Mouse (Mus musculus) CD4-positive, CD25-positive, alpha-beta regulatory T cell, adult 2 months (primary cell): ENCODE data around the gene Rgs1.
A peak's percentile ranks its signal among the peaks of the same experiment; 100 is the strongest.

ENCODE experiments used
- DNase-seq: peaks from one replicate; pipeline ENCODE4 v3.0.0-alpha.2; 2012; ENCODE audit warnings: low read depth, low spot score

Gene Rgs1

DNA sequence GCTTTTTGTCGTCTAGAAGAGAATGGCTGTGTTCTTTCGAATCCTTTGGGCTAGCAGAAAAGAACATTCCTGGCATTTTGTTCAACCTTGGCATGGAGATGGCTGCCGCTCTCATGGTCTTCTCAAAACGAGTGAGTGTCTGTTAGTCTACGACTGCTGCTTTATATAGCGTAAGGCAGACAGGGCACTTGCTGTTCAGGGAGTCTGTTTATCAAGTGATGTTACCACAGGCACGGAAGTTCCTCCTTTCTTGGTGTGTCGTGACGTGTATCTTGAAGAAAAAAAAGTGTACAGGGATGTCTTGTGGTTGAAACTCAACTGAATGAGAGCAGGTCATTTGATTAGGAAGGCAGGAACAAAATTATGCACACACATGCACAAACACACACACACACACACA, at the start of gene Rgs1:
TSS of gene Rgs1 (minus strand) at position 320 of the 400 bp plus-strand sequence.
- DNase-seq: peak; percentile 91

- peak; percentile 61 for DNase-seq
These were observed 34.3 kb upstream of the Rgs1 start for GRCm38 (mm10) chr1:144283020-144284014.

DNA sequence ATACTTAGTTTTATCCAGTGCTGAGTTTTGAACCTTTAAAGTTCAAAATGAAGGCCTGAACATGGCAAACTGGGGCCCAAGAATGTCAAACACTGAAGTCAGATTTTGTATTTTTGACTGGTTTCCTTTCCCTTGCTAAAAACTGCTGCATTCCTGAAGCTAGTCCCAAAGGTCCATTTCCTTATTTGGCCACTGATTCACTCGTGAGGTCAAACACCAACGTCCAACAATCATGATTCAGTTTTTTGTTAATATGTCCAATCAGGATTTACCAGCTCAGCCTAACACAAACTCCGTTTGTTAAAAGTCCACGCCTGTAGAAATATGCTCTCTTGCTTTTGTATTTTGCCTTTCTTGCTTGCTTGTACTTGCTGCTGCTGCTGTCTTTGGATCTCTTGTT, 31.0 kb upstream of the Rgs1 start:
- no peak for DNase-seq

DNA sequence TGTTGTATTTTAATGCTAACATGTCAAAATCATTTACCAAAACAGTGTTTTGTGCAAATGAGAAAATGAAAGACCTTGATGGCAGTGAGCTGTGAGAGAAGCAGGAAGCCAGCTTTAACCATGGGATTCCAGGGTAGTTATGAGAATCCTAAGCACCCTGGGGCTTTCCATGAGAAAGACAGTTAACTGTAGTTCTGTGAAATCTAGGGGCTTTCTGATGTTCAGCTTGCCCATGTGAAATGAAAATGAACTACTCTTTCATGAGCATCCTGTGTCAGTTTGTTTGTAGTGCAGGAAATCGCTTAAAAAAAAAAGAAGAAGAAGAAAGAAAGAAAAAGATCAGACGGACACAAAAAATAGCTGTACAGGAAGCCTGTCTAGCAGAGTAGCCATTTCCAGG, 23.9 kb upstream of the Rgs1 start:
- DNase-seq: peak; percentile 72

DNA sequence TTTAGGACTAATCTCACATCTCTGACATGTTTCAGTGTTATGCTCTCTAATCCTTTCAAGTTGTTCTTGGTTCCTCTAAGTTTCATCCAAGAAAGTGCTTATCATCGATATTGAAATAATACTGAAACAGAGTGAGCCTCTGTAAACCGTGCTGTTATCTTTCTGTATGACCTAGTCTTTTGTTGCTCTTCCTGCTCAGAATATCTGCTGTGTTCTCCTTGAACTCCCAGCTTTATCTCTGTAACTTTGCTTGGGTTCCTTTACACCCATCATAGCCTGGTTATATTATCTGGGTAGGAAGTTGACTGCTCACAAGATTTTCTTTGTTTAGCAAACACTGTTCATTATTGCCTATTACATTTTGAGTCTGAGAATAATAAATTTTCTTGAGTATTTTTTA, 20.1 kb upstream of the Rgs1 start:
- no peak for DNase-seq

DNA sequence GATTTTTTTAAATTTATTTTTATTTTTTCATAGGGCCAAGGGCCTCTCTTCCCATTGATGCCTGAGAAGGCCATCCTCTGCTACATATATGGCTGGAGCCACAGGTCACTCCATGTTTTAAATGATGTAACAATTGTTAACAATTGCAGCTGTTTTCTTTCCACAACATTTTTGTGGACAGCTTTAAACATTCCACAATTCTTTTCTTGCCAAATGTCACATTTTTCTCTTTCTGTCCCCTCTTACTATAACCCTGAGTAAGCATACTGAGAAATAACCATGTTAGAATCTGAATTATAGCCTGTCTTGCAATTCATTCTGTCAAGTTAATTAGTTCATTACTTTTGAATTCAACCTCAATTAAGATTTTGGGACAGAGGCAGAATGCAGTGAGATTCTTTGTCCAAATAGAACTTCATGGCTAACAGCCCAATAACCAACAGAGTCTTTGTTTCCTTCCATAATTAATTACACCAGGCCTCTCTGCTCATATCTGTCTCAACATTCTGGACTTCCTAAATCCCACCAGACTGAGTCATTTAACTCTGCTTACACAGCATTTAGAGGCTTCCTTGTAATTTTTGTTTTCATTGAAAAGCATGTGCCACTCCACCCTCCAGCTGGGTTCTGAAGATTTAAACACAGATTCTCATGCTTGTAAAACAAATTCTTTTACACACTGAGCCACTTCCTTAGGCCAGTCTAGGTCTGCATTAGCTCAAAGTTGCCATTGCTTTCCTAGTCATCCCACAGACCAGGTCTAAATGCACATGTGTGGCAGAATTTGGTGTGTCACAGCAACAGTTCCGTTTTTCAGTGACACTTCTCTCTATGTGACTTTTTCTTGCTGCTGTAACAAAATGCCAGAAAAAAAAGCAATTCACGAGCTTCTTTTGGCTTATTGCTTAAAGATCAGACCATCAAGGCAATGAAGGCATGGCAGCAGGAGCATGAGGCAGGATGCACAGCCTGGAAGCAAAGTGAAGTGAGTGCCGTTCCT, 18.7 kb upstream of the Rgs1 start:
- no peak for DNase-seq

- no peak for DNase-seq
These were observed 15.0 kb upstream of the Rgs1 start for GRCm38 (mm10) chr1:144264000-144264399.

DNA sequence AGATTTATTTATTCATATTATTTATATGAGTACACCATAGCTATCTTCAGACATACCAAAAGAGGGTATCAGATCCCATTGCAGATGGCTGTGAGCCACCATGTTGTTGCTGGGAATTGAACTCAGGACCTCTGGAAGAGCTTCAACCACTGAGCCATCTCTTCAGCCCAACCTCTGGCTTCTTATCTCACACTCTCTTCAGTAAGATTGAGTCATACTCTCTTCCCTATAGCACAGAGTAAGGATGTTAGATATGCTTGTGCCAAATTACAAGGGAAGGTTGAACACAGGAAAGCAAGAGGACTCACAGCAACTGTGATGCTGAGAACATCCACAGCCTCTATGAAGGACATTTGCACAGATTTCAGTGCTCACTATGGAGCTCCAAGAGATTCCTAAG, 13.0 kb upstream of the Rgs1 start:
- no peak for DNase-seq

DNA sequence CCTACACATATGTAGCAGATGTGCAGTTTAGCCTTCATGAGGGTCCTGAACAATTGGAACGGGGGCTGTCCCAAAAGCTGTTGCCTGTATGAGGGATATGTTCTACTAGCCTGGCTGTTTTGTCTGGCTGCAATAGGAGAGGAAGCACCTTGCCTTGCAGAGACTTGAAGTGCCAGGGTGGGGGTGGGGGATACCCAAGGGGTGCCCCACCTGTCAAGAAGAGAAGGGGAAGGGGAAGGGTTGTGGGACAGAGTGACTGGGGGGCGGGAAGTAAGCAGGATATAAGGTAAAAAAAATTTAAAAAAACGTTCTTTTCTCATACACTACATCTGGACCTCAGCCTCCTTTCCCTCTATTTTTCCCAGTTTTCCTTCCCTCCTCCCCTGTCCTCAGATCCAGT, 9.7 kb upstream of the Rgs1 start:
- no peak for DNase-seq

DNA sequence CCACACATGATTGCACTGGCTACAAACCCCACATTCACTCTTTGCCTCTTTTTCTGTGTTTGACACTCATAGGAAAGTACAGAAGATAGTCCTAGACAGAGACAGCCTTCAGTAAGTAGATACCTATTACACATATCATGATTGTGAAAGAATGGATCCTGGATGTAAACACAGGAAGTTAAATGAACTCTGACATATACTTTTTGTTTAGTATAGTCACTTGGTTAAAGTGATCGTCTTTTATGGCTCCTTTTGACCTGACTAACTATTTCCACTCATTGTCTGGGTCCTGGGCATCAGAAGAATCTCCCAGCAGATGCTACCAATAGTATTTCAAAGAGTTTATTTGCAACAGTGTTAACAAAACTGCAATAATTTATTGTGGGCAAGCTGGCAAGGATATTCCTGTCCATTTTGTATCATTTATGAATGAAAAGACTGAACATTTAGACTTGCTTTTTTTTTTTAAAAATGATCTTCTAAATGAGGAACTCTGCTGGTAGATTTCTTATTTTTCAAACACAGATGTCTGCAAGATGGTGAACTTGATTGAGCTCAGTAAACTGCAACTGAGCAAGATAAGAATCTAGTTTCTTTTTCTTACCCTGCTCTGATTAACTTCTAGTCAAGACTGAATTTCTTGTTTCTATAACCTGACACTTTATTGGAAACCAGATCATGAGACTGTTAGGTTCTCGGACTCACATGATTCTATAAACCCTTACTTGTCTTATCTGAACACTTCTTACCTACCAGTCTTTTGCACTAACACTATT, 7.7 kb upstream of the Rgs1 start:
- peak; percentile 55 for DNase-seq

DNA sequence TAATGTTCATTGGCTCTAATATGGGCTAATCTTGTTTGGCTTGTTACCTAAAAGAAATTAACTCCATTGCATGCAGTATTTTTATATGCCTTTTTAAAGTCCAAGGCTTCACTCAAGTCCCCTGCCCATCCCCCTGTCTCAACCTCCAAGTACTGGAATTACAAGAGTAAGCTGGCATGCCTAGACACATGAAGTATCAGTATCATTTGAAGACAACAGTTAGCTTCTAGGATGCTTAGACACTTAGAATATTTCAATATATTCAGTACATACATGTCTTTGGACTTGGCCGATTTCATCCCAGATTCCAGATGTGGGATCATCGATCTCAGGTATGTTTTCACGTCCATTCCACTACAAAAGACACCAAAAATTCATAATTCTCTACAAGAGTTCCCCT, 836 bp downstream of the Rgs1 start:
- peak; percentile 57 for DNase-seq

- DNase-seq: peak; percentile 67
These were observed 1.7 kb downstream of the Rgs1 start for GRCm38 (mm10) chr1:144247382-144247781.

DNA sequence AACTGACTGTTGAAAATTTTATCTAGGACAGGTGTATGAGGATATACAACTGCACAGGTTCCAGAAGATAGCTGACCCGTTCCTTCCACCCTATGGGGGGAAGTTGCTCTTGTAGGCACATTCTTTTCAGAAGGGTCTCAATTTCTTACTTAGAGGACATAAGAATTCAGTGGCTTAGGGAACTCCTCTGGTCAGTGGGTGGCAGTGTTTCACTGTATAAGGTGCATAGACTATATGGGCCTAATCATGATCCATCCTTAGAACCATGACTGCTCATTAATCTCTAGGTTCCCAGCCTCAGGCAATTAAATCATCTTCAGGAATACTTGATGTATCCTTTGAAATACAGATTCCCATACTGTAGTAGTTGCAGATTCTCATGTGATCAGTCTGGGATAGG, 5.5 kb downstream of the Rgs1 start:
- DNase-seq: peak; percentile 80

- no peak for DNase-seq
These were observed 9.8 kb downstream of the Rgs1 start for GRCm38 (mm10) chr1:144239195-144239594.

- DNase-seq: peak; percentile 21
These were observed 33.8 kb downstream of the Rgs1 start for GRCm38 (mm10) chr1:144215230-144215629.

- DNase-seq: no peak
These were observed 38.1 kb downstream of the Rgs1 start for GRCm38 (mm10) chr1:144210912-144211311.

DNA sequence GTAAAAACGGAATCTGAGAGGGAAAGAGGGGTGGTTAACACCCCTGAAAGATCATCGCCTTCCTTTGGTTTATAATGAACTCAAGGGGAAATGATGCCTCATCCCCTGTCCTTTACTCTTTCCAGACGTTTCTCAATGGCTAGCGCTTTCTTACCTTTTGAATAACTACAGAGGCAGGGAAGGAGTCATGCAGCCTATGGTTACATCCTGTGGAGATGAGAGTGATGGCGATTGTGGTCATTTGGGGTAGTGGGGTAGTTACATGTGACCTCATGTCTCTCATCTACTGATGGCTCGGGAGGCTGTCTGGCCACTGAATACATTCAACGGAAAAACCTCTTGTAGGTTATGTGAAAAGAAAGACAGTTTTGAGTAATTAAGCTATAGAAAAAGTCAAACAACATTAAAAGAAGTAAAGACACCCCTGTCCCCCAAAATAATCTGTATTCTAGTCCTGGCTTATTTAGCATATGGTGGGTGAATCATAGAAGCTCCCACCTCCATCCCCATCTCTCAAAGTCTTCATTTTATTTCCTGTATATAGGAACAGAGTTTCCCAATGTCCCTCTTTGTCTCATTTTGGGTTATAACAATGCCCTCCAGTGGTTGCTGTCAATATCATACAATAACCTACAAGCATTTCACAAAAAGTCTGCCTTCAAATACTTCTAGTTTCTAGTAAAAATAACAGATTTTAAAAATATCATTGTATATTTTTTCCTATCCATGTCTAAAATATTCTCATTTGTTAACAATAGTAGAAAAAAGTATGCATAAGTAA, 42.6 kb downstream of the Rgs1 start:
- DNase-seq: no peak

DNA sequence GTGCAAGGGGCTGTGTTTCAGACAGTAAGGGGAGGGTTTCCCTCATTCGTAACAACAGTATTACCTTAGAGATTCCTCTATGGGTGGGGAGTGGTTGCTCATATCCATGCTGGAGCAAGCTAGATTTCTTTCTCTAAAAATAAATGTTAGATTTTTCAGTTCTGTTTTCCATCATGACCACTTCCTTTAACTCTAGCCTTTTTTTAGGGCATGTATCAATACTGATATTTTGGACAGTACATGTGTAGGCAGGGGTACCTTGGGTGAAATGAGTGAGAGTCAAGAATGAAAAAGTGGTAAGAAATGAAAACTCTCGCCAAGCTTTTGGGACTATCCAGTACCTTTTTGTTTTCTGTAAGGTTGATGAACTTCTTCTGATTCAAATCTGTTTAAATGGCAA, 44.3 kb downstream of the Rgs1 start:
- no peak for DNase-seq

DNA sequence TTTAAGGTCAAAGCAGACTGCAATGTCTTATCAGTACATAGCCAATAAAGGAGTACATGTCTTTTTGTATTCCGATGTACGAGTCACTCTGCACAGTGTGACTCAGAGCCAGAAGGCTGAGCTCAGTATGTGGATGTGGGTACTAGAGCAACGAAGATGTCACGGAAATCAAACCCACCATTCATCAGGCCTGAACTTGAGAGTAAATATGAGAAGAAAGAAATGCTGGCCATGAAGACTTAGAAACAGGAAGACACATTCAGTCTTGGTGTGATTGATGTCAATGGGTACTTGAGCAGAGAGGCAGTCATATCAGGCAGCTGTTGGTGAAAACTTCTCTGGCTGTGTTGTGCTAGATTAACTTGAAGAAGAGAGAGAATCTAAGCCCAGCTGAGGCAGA, 46.1 kb downstream of the Rgs1 start:
- DNase-seq: peak; percentile 58

GRCm38 (mm10) chr1:144200496-144200895, 48.5 kb downstream of the Rgs1 start:
- DNase-seq: no peak

DNA sequence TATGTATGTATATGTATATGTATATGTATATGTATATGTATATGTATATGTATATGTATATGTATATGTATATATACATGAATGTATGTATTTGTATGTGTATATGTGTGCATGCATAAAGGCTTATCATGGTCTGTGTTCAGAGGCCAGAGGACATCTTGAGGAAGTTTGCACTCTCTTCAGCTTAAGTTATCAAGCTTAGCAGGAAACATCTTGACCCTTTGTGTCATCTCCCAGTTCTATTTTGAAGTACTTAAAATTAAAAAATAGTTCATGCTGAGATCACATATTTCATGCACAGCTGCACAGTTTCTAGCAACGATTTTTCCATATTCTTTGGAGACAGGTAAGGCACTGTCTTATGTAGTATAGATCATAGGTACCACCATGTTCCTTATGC, 49.5 kb downstream of the Rgs1 start:
- DNase-seq: no peak
